Mouse (Mus musculus): ENCODE measurements around the gene Tekt1. TPM values are rescaled to one million over a fixed set of nuclear protein-coding genes. Genes with fewer than 3 reads are reported as not detected.
A peak's percentile ranks its signal among the peaks of the same experiment; 100 is the strongest.
"Not testable (repeated sequence)": the region's sequence is repeated elsewhere in the genome, so short reads cannot be mapped to it uniquely, and the experiment has no call there.

Tekt1 gene
- total RNA-seq, 2 experiments from 2014 or later, result 1.5 to 2.2 TPM

GRCm38 (mm10) chr11:72343904-72344303 lies 18.3 kb downstream of the Tekt1 start:
- DNase-seq (ENCODE audit: low spot score in 2 of 2), result peak; percentile 44 to 65

- not testable (repeated sequence) for DNase-seq (ENCODE audit: low spot score in 2 of 2)
Measured at GRCm38 (mm10) chr11:72343238-72343625, 19.0 kb downstream of the Tekt1 start.

- DNase-seq (ENCODE audit: low spot score in 2 of 2), result peak; percentile 37 to 60
Measured at GRCm38 (mm10) chr11:72342549-72343237, 19.5 kb downstream of the Tekt1 start.

- no peak for DNase-seq (ENCODE audit: low spot score in 2 of 2)
Measured at GRCm38 (mm10) chr11:72339716-72340115, 22.5 kb downstream of the Tekt1 start.

- no peak for DNase-seq (ENCODE audit: low spot score in 2 of 2)
Measured at GRCm38 (mm10) chr11:72338437-72338871, 23.8 kb downstream of the Tekt1 start.

- DNase-seq (ENCODE audit: low spot score in 2 of 2), result no peak
Measured at GRCm38 (mm10) chr11:72336726-72337125, 25.5 kb downstream of the Tekt1 start.

- no peak for DNase-seq (ENCODE audit: low spot score in 2 of 2)
Measured at GRCm38 (mm10) chr11:72334653-72335052, 27.6 kb downstream of the Tekt1 start.

GRCm38 (mm10) chr11:72332951-72333667 lies 29.1 kb downstream of the Tekt1 start:
- peak in 1 of 2 experiments; percentile 34 for DNase-seq (ENCODE audit: low spot score in 2 of 2)

- DNase-seq (ENCODE audit: low spot score in 2 of 2), result no peak
Measured at GRCm38 (mm10) chr11:72325701-72326100, 36.5 kb downstream of the Tekt1 start.

GRCm38 (mm10) chr11:72324431-72324830 lies 37.8 kb downstream of the Tekt1 start:
- DNase-seq (ENCODE audit: low spot score in 2 of 2), result no peak

- DNase-seq (ENCODE audit: low spot score in 2 of 2), result no peak
Measured at GRCm38 (mm10) chr11:72318026-72318425, 44.2 kb downstream of the Tekt1 start.

- no peak for DNase-seq (ENCODE audit: low spot score in 2 of 2)
Measured at GRCm38 (mm10) chr11:72314151-72314895, 47.9 kb downstream of the Tekt1 start, which contains the start of gene Fbxo39. Fbxo39 (plus strand) TSS chr11:72314444.

GRCm38 (mm10) chr11:72311355-72312001 lies 50.8 kb downstream of the Tekt1 start:
- DNase-seq (ENCODE audit: low spot score in 2 of 2), result no peak

GRCm38 (mm10) chr11:72310491-72310890 lies 51.8 kb downstream of the Tekt1 start:
- DNase-seq (ENCODE audit: low spot score in 2 of 2), result no peak

GRCm38 (mm10) chr11:72308982-72309381 lies 53.3 kb downstream of the Tekt1 start:
- DNase-seq (ENCODE audit: low spot score in 2 of 2), result no peak

GRCm38 (mm10) chr11:72307461-72307860 lies 54.8 kb downstream of the Tekt1 start:
- no peak for DNase-seq (ENCODE audit: low spot score in 2 of 2)

GRCm38 (mm10) chr11:72302230-72302629 lies 60.0 kb downstream of the Tekt1 start:
- peak in 1 of 2 experiments; percentile 61 for DNase-seq (ENCODE audit: low spot score in 2 of 2)

- DNase-seq (ENCODE audit: low spot score in 2 of 2), result peak in 1 of 2 experiments; percentile 55
Measured at GRCm38 (mm10) chr11:72301334-72301733, 60.9 kb downstream of the Tekt1 start, which contains the start of gene Xaf1. Xaf1 (plus strand) TSS chr11:72301629.
